Mouse (Mus musculus) thymus, postnatal 25 days (tissue): Measurements from ENCODE around the gene Htr7.

ENCODE experiments used
- DNase-seq: peaks from one replicate; pipeline ENCODE4 v3.0.0; 2022

Gene Htr7

GRCm38 (mm10) chr19:36057231-36057811 lies at the start of gene Htr7:
Gene Htr7, minus strand, starts transcription at chr19:36057507.
- peak; percentile 26 for DNase-seq

- DNase-seq: no peak
Observed at GRCm38 (mm10) chr19:36103909-36104308, 46.6 kb upstream of the Htr7 start.

GRCm38 (mm10) chr19:36098916-36099315 lies 41.6 kb upstream of the Htr7 start:
- DNase-seq: no peak

DNA sequence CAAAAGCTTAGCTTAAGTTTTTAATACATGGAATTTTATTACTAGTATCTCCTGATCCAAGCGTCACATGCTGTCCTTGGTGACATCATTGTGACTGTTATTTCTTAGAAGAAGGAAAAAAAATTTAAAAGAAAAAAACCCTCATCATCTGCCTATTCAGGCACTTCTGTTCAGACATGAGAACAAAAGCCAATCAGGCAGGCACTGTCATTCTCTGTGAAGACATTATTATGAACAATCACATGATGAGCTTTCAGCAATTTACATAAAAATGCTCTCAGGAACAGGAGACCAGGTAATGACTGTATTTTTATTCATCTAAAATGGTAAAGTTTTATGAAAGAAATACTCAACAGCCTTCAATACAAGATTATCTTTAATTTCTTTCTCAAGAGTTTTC lies 41.0 kb upstream of the Htr7 start:
- DNase-seq: no peak

GRCm38 (mm10) chr19:36097194-36097593 lies 39.9 kb upstream of the Htr7 start:
- DNase-seq: no peak

DNA sequence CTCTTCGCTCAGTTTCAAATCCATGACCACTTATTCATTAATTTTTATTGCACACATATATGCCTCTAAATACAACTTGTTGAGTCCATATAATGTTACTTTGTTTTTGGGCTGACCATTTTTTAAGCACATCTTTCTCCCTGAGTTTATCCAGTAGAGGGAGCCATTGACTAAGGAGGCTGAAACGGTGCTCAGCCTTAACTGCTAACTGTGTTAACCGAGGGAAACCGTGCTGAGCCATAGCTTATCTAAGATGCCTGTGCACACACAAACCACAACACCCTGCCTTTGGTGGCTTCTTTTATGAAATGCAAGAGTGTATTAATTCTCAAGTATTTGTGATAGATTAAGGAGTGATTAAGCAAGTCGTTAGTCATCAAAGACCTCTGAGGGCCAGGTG lies 33.5 kb upstream of the Htr7 start:
- DNase-seq: no peak

DNA sequence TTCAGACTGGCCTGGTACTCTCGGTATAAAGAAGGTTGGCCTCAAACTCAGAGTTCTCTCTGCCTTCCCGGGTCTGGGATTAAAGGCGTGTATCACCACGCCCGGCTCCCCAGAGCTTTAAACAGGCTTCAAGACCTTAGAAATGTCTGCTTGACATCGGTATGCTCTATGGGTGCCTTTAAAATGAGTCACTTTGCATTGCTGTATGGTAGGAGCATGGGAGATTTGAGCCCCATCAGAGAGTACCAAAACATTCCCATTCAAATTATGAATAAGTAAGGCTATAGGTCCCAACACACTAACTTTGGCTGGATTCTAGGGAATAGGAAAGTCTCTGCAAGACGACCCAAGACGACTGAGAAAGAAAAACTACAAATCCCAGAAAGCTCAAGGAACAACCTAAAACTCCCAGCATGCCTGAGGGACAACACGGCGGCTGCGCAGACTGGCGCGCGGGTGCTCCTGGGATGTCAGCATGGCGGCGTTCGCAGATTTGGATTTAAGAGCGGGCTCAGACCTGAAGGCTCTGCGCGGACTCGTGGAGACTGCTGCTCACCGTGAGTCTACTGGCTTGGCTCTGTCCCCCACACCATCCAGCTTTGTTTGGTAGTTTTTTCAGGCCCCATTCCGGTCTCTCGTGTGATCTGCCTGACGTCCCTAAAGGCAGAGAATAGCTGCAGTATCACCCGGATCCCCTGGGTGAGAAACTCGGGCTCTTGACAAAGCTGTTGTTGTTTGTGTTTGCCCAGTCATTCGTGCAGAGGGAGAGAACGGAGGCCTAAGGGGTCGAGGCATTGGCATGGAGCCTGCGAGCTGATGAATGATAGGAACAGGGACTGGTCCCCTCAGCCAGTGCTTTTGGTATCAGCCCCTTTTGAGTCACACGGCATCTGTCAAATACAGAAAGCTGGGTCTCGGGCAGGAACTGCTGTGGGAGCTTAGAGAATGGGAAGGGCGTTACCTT lies 26.2 kb upstream of the Htr7 start, which contains the start of gene Rpp30:
Rpp30 (plus strand) TSS at position 455 of the 964 bp plus-strand sequence.
- DNase-seq: peak; percentile 83

- DNase-seq: peak; percentile 39
Observed at GRCm38 (mm10) chr19:36082606-36083261, 25.4 kb upstream of the Htr7 start.

GRCm38 (mm10) chr19:36062801-36063529 lies 5.7 kb upstream of the Htr7 start:
- DNase-seq: no peak

- DNase-seq: no peak
Observed at GRCm38 (mm10) chr19:36056502-36057221, 645 bp downstream of the Htr7 start.

DNA sequence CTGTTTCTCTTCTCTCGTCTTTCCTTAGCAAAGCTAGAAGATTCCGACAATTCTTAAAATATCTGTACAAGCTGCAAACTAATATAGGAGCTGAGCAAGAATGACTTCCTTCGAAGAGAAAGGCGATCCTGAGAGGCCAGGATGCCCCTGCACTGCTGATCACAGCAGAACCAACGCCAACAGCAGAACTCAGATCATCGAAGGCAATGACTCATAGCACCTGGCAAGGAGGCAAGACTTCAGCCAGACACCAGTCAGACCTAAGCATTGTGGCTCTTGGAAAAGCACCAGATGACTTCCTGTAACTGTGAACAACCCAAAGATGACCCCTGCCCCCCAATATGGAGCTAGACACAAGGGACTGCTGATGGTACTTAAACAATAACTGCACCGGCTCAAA lies 11.3 kb downstream of the Htr7 start:
- no peak for DNase-seq

DNA sequence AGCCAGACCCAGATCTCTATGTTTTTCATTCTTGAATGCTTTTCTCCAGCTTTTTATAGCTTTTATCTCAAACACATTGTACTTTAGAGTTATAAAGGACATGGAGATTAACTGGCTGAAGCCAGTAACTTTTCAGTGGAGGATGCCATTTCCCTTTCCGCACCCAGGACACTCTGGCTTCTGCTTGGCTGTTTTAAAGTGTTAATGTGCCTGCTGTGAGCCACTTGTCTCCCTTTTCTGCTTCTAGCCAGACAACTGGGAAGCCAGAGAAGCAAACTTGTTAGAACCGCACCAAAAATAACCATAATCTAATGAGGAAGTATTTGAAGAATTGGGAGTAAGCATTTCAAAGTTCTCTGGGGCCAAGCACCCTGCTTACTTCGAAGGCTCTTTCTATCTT lies 42.5 kb downstream of the Htr7 start:
- DNase-seq: no peak

- DNase-seq: no peak
Observed at GRCm38 (mm10) chr19:36006277-36006676, 51.0 kb downstream of the Htr7 start.

DNA sequence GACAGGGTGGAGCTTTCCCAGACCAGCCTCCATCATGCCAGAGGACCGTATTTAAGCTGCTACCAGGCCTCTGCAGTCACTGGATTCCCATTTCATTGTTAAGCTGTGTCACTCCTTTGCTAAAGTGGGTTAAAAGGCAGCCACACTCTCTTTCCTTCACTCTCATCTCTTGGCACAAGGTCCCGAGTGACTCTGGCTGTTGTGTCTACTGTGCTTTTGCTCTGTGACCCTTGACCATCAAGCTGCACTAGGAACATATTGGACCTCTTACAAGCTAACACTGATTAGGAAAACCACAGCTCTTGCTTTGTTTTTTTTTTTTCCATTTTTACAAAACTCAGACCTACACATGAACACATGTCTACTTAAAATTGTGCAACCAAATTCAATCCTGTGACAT lies 52.3 kb downstream of the Htr7 start:
- no peak for DNase-seq

- no peak for DNase-seq
Observed at GRCm38 (mm10) chr19:36002476-36003445, 54.5 kb downstream of the Htr7 start.

DNA sequence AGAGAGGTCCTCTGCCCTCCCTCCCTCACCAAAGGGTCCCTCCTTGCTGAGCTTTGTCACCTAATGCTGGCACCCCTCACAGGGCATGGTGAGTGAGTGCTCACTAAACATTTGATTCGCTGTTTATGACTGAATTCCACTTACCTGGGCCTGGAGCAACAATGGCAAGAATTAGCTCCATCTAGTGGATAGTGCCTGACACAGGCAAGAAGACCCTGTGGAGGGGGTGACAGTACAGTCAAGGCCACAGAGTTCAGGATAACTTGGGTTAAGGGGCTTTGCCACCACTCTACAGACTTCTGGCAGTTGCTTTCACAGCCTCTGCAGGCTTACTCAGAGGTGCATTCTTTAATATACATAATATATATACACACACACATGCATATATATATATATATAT lies 55.8 kb downstream of the Htr7 start:
- DNase-seq: no peak

GRCm38 (mm10) chr19:36000955-36001354 lies 56.4 kb downstream of the Htr7 start:
- DNase-seq: no peak

DNA sequence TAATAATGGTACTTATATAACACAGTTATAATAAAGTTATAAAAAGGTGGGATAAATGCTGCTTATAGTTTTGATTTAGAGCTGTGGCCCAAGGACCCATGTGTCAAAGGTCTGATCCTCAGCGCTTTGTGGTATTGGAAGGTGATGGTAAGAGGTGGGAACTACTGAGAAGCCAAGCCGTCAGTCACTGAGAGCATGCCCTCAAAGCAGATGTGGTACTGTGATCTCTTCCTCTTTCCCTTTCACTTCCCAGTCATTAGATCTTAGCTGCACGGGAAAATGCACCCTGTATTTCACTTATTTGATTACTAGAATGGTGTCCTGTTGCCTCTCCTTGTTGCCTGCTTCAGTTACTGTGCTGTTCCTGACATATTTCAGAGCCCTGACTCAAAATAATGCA lies 59.9 kb downstream of the Htr7 start:
- DNase-seq: no peak

GRCm38 (mm10) chr19:35987461-35987860 lies 69.8 kb downstream of the Htr7 start:
- no peak for DNase-seq

- DNase-seq: no peak
Observed at GRCm38 (mm10) chr19:35974681-35975080, 82.6 kb downstream of the Htr7 start.

DNA sequence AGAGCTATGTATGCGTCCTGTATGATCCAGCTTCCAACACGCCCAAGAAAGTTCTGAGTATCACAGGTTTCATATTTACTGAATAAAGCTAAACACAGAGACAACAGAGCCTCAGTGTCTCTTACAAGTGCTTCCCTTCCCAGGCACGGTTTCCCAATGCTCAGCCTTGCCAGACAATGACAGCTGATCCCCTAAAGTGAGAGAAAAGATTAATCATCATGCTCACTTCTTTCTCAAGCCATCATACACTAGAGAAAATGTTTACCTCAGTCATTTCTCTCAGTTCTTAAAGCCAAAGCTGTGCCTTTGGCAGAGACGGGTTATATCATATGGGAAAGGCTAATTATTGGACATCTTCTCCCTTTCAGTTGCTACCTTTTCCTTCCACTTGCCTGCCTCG lies 99.7 kb downstream of the Htr7 start:
- DNase-seq: no peak
